Comparison of ENCODE assay signal across 8 mouse cellular contexts in genomic region chr12:71016503-71017241, GRCm38 (mm10). TPM values are rescaled to one million over a fixed set of nuclear protein-coding genes. Genes with fewer than 3 reads are reported as not detected.
DNase-seq lines count a peak whose midpoint lies in the region; ATAC-seq and TF ChIP-seq lines count a peak whose summit lies in the region.

No protein-coding gene starts in this region.

- H3K9ac ChIP-seq in forebrain, embryonic 13.5 days = peak overlapping the region; percentile 92
- peak overlapping the region; percentile 86 for H3K9ac ChIP-seq in hindbrain, embryonic 11.5 days (ENCODE audit: low read depth, low read length)
- H3K9ac ChIP-seq in limb, embryonic 15.5 days = peak overlapping the region; percentile 83
- H3K9ac ChIP-seq in midbrain, postnatal 0 days (replicated peaks; ENCODE audit: low read length, poor library complexity, severe bottlenecking) = peak overlapping the region; percentile 71

- H3K36me3 ChIP-seq in forebrain, embryonic 13.5 days (ENCODE audit: poor library complexity, severe bottlenecking) = peaks cover 35% of the 10 kb centered on the region
- H3K36me3 ChIP-seq in hindbrain, embryonic 11.5 days (ENCODE audit: control insufficient read depth, insufficient read depth, low read length) = no peaks in the 10 kb centered on the region; the same call in 1 of the 2 replicates
- peaks cover 19% of the 10 kb centered on the region for H3K36me3 ChIP-seq in limb, embryonic 15.5 days
- peaks cover 5% of the 10 kb centered on the region; the same call in 1 of the 2 replicates for H3K36me3 ChIP-seq in midbrain, postnatal 0 days (ENCODE audit: insufficient read depth, low read length)

- peak; percentile 70 for DNase-seq in CD4-positive, CD25-positive, alpha-beta regulatory T cell, adult 2 months (ENCODE audit: low read depth, low spot score)
- DNase-seq in adrenal gland, postnatal 4 days (ENCODE audit: low spot score in 2 of 2) = peak; percentile 33 to 37
- DNase-seq in hindbrain, embryonic 11.5 days (ENCODE audit: low spot score) = peak; percentile 53
- peak; percentile 19 for DNase-seq in midbrain, postnatal 0 days (ENCODE audit: low spot score)
- peak; percentile 73 for DNase-seq in testis, postnatal 10 days (ENCODE audit: low spot score)

- no peak for TF ChIP-seq CTCF in midbrain, postnatal 0 days (IDR thresholded peaks at IDR 0.05)

- no peaks in the 10 kb centered on the region for H3K27me3 ChIP-seq in forebrain, embryonic 13.5 days
- no peaks in the 10 kb centered on the region for H3K27me3 ChIP-seq in hindbrain, embryonic 11.5 days (ENCODE audit: control insufficient read depth, insufficient read depth, low read length)
- no peaks in the 10 kb centered on the region for H3K27me3 ChIP-seq in limb, embryonic 15.5 days
- H3K27me3 ChIP-seq in midbrain, postnatal 0 days (ENCODE audit: insufficient read depth, low read length) = no peaks in the 10 kb centered on the region

- no peak for ATAC-seq in CD4-positive, CD25-positive, alpha-beta regulatory T cell, adult 4 months
- no peak for ATAC-seq in forebrain, embryonic 13.5 days
- ATAC-seq in hindbrain, embryonic 11.5 days (ENCODE audit: low FRiP score) = peak; percentile 5; the same call in 1 of the 2 replicates
- ATAC-seq in limb, embryonic 15.5 days (ENCODE audit: insufficient number of reproducible peaks, low FRiP score, low TSS enrichment, low read depth) = no peak
- ATAC-seq in midbrain, postnatal 0 days (ENCODE audit: low FRiP score) = 0 out of 2 replicates have a peak, but pooled peaks have one; percentile 0

- peak overlapping the region; percentile 67 for H3K4me2 ChIP-seq in forebrain, embryonic 13.5 days
- H3K4me2 ChIP-seq in hindbrain, embryonic 11.5 days (replicated peaks; ENCODE audit: low read depth, low read length) = peak overlapping the region; percentile 67
- H3K4me2 ChIP-seq in limb, embryonic 15.5 days = peak overlapping the region; percentile 56
- peak overlapping the region; percentile 90 for H3K4me2 ChIP-seq in midbrain, postnatal 0 days (ENCODE audit: low read depth, low read length, poor library complexity, severe bottlenecking)

- peak overlapping the region; percentile 98 for H3K4me3 ChIP-seq in forebrain, embryonic 13.5 days
- peak overlapping the region; percentile 96 for H3K4me3 ChIP-seq in hindbrain, embryonic 11.5 days (ENCODE audit: low read depth, low read length)
- peak overlapping the region; percentile 100 for H3K4me3 ChIP-seq in limb, embryonic 15.5 days
- peak overlapping the region; percentile 96 for H3K4me3 ChIP-seq in midbrain, postnatal 0 days (ENCODE audit: low read depth, low read length)

- H3K4me1 ChIP-seq in forebrain, embryonic 13.5 days = peaks cover 34% of the 10 kb centered on the region
- H3K4me1 ChIP-seq in hindbrain, embryonic 11.5 days (replicated peaks; ENCODE audit: control insufficient read depth, insufficient read depth, low read length) = no peaks in the 10 kb centered on the region
- H3K4me1 ChIP-seq in limb, embryonic 15.5 days = peaks cover 17% of the 10 kb centered on the region
- 0 out of 2 replicates have a peak, but pooled peaks cover 2% of the 10 kb centered on the region for H3K4me1 ChIP-seq in midbrain, postnatal 0 days (ENCODE audit: insufficient read depth, low read length)

- no peaks in the 10 kb centered on the region for H3K9me3 ChIP-seq in forebrain, embryonic 13.5 days (replicated peaks)
- H3K9me3 ChIP-seq in hindbrain, embryonic 11.5 days (ENCODE audit: control insufficient read depth, low read length) = no peaks in the 10 kb centered on the region
- H3K9me3 ChIP-seq in limb, embryonic 15.5 days = no peaks in the 10 kb centered on the region
- H3K9me3 ChIP-seq in midbrain, postnatal 0 days (ENCODE audit: low read length) = no peaks in the 10 kb centered on the region

- peak overlapping the region; percentile 96 for H3K27ac ChIP-seq in forebrain, embryonic 13.5 days
- peak overlapping the region; percentile 92 for H3K27ac ChIP-seq in hindbrain, embryonic 11.5 days (ENCODE audit: low read depth, low read length)
- peak overlapping the region; percentile 98 for H3K27ac ChIP-seq in limb, embryonic 15.5 days
- peak overlapping the region; percentile 85 for H3K27ac ChIP-seq in midbrain, postnatal 0 days (ENCODE audit: low read depth, low read length)

- WGBS in forebrain, embryonic 13.5 days = under 1% methylated on average over 41 of the region's 82 CpGs
- WGBS in hindbrain, embryonic 11.5 days = under 1% methylated on average over 44 of the region's 82 CpGs
- under 1% methylated on average over 44 of the region's 82 CpGs for WGBS in limb, embryonic 15.5 days
- under 1% methylated on average over 49 of the region's 82 CpGs for WGBS in midbrain, postnatal 0 days

RNA-seq across cellular contexts. Expression of gene Arid4a, which starts 0.9 kb away (rescaled TPM):
- 100 to 1,000 TPM; 104 to 130 TPM for polyA plus RNA-seq in CD4-positive, CD25-positive, alpha-beta regulatory T cell, adult 4 months (2017; shearing (Covaris generic))
- 10 to 100 TPM; 28.1 to 29.1 TPM for total RNA-seq in adrenal gland, postnatal 4 days (2021)
- 51.1 and 52.0 TPM in 2 replicates for polyA plus RNA-seq in forebrain, embryonic 13.5 days (2015; fragmentation: Nextera tagmentation; extraction: Ambion mirVana)
- 32.8 and 38.4 TPM in 2 replicates for polyA plus RNA-seq in hindbrain, embryonic 11.5 days (2014; fragmentation: Nextera tagmentation; extraction: Ambion mirVana)
- polyA plus RNA-seq in limb, embryonic 15.5 days (2015; fragmentation: Nextera tagmentation; extraction: Ambion mirVana) = 39.0 and 40.9 TPM in 2 replicates
- 11.0 and 11.1 TPM in 2 replicates for total RNA-seq in midbrain, postnatal 0 days (2014; rRNA removed)
- polyA plus RNA-seq in midbrain, postnatal 0 days (2015; fragmentation: Nextera tagmentation; extraction: Ambion mirVana) = 40.0 and 43.4 TPM in 2 replicates

RNA-seq across cellular contexts. Expression of gene Psma3, which starts 42.3 kb away (rescaled TPM):
- 100 to 1,000 TPM; 319 to 401 TPM for polyA plus RNA-seq in CD4-positive, CD25-positive, alpha-beta regulatory T cell, adult 4 months (2017; shearing (Covaris generic))
- total RNA-seq in adrenal gland, postnatal 4 days (2021) = 100 to 1,000 TPM; 326 to 333 TPM
- 640 and 646 TPM in 2 replicates for polyA plus RNA-seq in forebrain, embryonic 13.5 days (2015; fragmentation: Nextera tagmentation; extraction: Ambion mirVana)
- 683 and 711 TPM in 2 replicates for polyA plus RNA-seq in hindbrain, embryonic 11.5 days (2014; fragmentation: Nextera tagmentation; extraction: Ambion mirVana)
- 511 and 556 TPM in 2 replicates for polyA plus RNA-seq in limb, embryonic 15.5 days (2015; fragmentation: Nextera tagmentation; extraction: Ambion mirVana)
- total RNA-seq in midbrain, postnatal 0 days (2014; rRNA removed) = 116 and 131 TPM in 2 replicates
- polyA plus RNA-seq in midbrain, postnatal 0 days (2015; fragmentation: Nextera tagmentation; extraction: Ambion mirVana) = 505 and 509 TPM in 2 replicates

Comparison
In these comparisons a context has a peak if more than half of its experiments do, and no peak if none do; other contexts are left out.
1. DNase-seq: peak in every context shown above with its lines; median percentile 73 in testis, postnatal 10 days; 70 in CD4-positive, CD25-positive, alpha-beta regulatory T cell, adult 2 months; 53 in hindbrain, embryonic 11.5 days; 35 in adrenal gland, postnatal 4 days; 19 in midbrain, postnatal 0 days.
2. ATAC-seq: peak in hindbrain, embryonic 11.5 days (single experiment) and midbrain, postnatal 0 days (single experiment); none in CD4-positive, CD25-positive, alpha-beta regulatory T cell, adult 4 months (single experiment), forebrain, embryonic 13.5 days (single experiment) and limb, embryonic 15.5 days (single experiment).
3. Peak in every context shown above with its lines, with median percentiles within 50 percentile points of each other: H3K27ac ChIP-seq, H3K4me2 ChIP-seq, H3K4me3 ChIP-seq and H3K9ac ChIP-seq.